Mouse (Mus musculus) heart, embryonic 15.5 days (tissue): ENCODE measurements at regions not wholly inside any gene's neighbourhood (a gene's known extent, or its start where the extent isn't known, plus 50 kb on each side); places are given as distances from the start of the nearest gene placed in this dataset.

Experiments used
- ATAC-seq: fragments of 200-750 bp; cut with Nextera tagmentation; replicated peaks from 2 replicates; pipeline ENCODE4 v1.8.0; 2017; ENCODE audit warnings: low read depth, moderate TSS enrichment; ENCODE audit not compliant: insufficient number of reproducible peaks, insufficient read depth, low FRiP score
- H3K27ac ChIP-seq: fragments of 300-500 bp; sonication (generic); 2 replicates; pipeline ENCODE4 v1.5.1; 2015; ENCODE audit warnings: mild to moderate bottlenecking, inconsistent platforms
- H3K27me3 ChIP-seq: fragments of 300-500 bp; sonication (generic); 2 replicates; pipeline ENCODE4 v1.6.1; 2015; ENCODE audit warnings: inconsistent platforms
- H3K36me3 ChIP-seq: fragments of 300-500 bp; sonication (generic); 2 replicates; pipeline ENCODE4 v1.6.1; 2015; ENCODE audit warnings: mild to moderate bottlenecking, inconsistent platforms
- H3K4me1 ChIP-seq: fragments of 300-500 bp; sonication (generic); replicated peaks from 2 replicates; pipeline ENCODE4 v1.6.1; 2015; ENCODE audit warnings: inconsistent platforms
- H3K4me2 ChIP-seq: fragments of 300-500 bp; sonication (generic); 2 replicates; pipeline ENCODE4 v1.6.1; 2015; ENCODE audit warnings: inconsistent platforms, mild to moderate bottlenecking, moderate library complexity
- H3K4me3 ChIP-seq: fragments of 300-500 bp; sonication (generic); 2 replicates; pipeline ENCODE4 v1.5.1; 2015; ENCODE audit warnings: mild to moderate bottlenecking, inconsistent platforms
- H3K9ac ChIP-seq: fragments of 300-500 bp; sonication (generic); 2 replicates; pipeline ENCODE4 v1.6.1; 2015; ENCODE audit warnings: mild to moderate bottlenecking, inconsistent platforms
- H3K9me3 ChIP-seq: fragments of 300-500 bp; sonication (generic); replicated peaks from 2 replicates; pipeline ENCODE4 v1.6.1; 2016; ENCODE audit warnings: inconsistent platforms
- WGBS: fragments of 180-500 bp; shearing (Covaris S2); methylation state at CpG from one replicate; pipeline ENCODE4 v1.1.7; 2015; ENCODE audit warnings: mixed read lengths; 5-methylcytosine and 5-hydroxymethylcytosine counted together

DNA sequence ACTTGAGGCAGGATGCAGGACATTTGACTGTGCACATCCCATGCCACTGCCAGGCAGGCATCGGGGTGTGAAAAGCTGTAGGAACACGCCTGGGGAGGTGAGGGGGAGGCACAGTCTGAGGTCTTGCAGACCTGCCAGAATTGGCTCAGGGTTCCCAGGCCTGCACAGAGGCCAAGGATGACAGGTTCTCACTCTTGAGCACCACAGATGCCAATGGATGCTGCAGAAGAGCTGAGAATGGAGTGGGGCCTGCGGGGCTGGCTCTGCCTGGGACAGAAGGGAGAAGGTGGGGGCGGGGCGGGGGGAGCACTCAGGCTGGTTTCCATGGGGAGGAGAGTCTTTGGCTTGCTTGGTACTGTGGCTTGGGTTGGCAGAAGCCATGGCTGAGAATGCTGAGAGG lies 469.2 kb upstream of the Syt1 start:
- ATAC-seq: no peak
- WGBS: 57% methylated on average over 5 of the region's 5 CpGs
- H3K27me3 ChIP-seq: no peaks in the 10 kb centered on the region

DNA sequence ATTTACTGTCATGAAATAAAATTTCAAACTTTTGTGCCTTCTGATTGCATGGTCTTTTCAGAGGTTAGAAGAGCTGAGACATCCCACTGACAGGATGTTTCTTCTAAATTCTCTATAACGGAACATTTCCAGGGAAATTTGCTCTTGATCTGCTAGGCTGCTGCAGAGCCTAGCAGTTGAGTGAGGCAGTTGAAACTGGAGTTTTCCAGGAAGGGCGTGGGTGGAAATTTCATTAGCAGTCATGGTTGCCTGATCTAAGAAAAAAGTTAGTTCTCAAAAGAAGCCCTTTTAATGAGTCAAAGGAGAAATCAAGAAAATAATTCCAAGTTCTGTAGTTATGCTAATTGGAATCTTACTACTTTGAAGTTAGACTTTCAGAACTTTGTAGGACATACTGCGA lies 455.7 kb upstream of the Syt1 start:
- 77% methylated on average over 3 of the region's 3 CpGs for WGBS
- H3K9ac ChIP-seq: no peak overlapping the region
- H3K9me3 ChIP-seq: no peaks in the 10 kb centered on the region
- no peak for ATAC-seq
- no peaks in the 10 kb centered on the region for H3K36me3 ChIP-seq
- H3K4me1 ChIP-seq: no peaks in the 10 kb centered on the region
- H3K4me3 ChIP-seq: no peak overlapping the region
- H3K4me2 ChIP-seq: no peak overlapping the region
- H3K27ac ChIP-seq: no peak overlapping the region
- H3K27me3 ChIP-seq: no peaks in the 10 kb centered on the region

More for the DNA sequence above, 469.2 kb upstream of the Syt1 start:
- H3K4me3 ChIP-seq: no peak overlapping the region
- H3K4me1 ChIP-seq: no peaks in the 10 kb centered on the region
- no peaks in the 10 kb centered on the region for H3K9me3 ChIP-seq
- no peak overlapping the region for H3K9ac ChIP-seq
- no peak overlapping the region for H3K4me2 ChIP-seq
- no peak overlapping the region for H3K27ac ChIP-seq
- H3K36me3 ChIP-seq: no peaks in the 10 kb centered on the region

GRCm38 (mm10) chr10:109431112-109431511 lies 420.3 kb upstream of the Syt1 start:
- Histone ChIP-seq H3K27ac (no peak overlapping the region), H3K36me3 (no peaks in the 10 kb centered on the region), H3K4me2 (no peak overlapping the region), H3K27me3 (no peaks in the 10 kb centered on the region), H3K4me3 (no peak overlapping the region), H3K9ac (no peak overlapping the region), H3K4me1 (no peaks in the 10 kb centered on the region), H3K9me3 (no peaks in the 10 kb centered on the region)
- no peak for ATAC-seq
- 62% methylated on average over 4 of the region's 4 CpGs for WGBS

DNA sequence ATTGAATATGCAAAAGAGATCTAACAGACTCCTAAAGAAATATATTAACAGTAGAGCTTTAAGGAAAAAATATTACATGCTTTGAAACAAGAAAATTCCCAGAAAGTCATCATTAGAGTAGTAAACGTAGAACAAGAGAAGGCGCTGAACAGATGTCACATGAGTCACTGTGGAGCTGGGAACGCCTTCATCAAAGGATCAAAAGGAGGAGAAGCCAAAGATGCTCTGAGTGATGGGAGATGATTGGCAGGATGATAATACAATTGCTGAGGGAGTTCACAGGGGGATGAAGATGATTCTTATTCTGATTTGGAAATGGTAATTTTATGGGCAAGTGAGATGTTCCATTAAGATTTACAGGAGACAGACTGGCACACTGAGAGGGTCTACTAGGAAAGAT lies 417.1 kb upstream of the Syt1 start:
- WGBS: 88% methylated on average over 3 of the region's 3 CpGs
- H3K27ac ChIP-seq: no peak overlapping the region
- ATAC-seq: no peak
- no peak overlapping the region for H3K4me2 ChIP-seq
- H3K4me3 ChIP-seq: no peak overlapping the region
- no peaks in the 10 kb centered on the region for H3K36me3 ChIP-seq
- H3K9me3 ChIP-seq: no peaks in the 10 kb centered on the region
- H3K27me3 ChIP-seq: no peaks in the 10 kb centered on the region
- H3K9ac ChIP-seq: no peak overlapping the region
- H3K4me1 ChIP-seq: no peaks in the 10 kb centered on the region

DNA sequence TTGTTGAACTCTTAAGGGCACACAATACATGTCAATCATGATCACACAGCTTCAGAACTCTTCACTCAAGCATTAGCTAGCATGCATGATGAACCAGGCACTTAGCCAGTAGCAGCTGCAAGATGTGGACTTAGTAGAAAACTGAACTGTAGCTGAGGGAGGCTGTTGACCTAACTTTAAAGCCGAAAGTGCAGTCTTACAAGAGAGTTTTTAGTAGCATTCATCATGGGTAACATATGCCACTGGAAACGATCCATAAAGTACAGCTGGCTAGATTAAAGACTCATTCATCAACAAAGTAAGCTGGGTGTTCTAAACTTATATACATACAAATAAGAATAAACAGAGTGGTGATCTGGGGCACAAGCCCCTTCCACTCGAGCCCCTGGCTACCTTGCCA lies 396.2 kb upstream of the Syt1 start:
- no peaks in the 10 kb centered on the region for H3K27me3 ChIP-seq
- H3K4me2 ChIP-seq: no peak overlapping the region
- no peak overlapping the region for H3K4me3 ChIP-seq
- H3K27ac ChIP-seq: no peak overlapping the region
- H3K9ac ChIP-seq: no peak overlapping the region
- no peaks in the 10 kb centered on the region for H3K36me3 ChIP-seq
- ATAC-seq: no peak
- no peaks in the 10 kb centered on the region for H3K4me1 ChIP-seq
- no peaks in the 10 kb centered on the region for H3K9me3 ChIP-seq
- WGBS: 59% methylated on average over 3 of the region's 3 CpGs

DNA sequence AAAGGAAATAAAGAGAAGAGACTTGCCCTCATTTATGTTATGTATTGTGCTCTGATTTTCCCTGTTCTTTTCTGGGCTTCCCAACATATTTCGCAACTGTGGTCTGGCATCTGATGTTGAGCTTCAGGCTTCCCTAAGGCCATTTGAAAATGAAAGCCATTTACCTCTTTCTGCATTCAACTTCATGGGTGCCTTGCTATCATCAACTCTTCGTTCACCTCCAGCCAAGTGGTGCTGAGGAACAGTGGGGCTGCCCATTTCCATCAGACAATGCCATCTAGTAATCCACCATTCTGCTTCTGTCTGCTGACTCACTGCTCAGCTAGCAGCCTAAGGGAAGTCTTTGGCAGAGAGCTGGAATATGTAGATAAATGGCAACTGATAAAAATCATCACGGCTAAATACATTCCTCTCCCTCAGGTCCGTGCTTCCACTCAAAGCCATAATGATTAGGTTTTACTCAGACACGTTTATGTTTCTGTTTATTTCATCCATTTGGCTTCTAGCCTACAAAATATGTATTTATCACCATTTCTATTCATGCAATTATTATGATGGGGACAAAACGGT lies 394.4 kb upstream of the Syt1 start:
- Histone ChIP-seq H3K27me3 (no peaks in the 10 kb centered on the region), H3K4me1 (no peaks in the 10 kb centered on the region), H3K4me2 (no peak overlapping the region), H3K9me3 (no peaks in the 10 kb centered on the region), H3K4me3 (no peak overlapping the region), H3K36me3 (no peaks in the 10 kb centered on the region), H3K27ac (no peak overlapping the region), H3K9ac (no peak overlapping the region)
- no peak for ATAC-seq
- 70% methylated on average over 6 of the region's 6 CpGs for WGBS

GRCm38 (mm10) chr10:109383758-109384157 lies 373.0 kb upstream of the Syt1 start:
- Histone ChIP-seq H3K9me3 (no peaks in the 10 kb centered on the region), H3K4me1 (no peaks in the 10 kb centered on the region), H3K36me3 (no peaks in the 10 kb centered on the region), H3K27me3 (no peaks in the 10 kb centered on the region), H3K4me2 (no peak overlapping the region), H3K27ac (no peak overlapping the region), H3K4me3 (no peak overlapping the region), H3K9ac (no peak overlapping the region)
- 48% methylated on average over 4 of the region's 4 CpGs for WGBS
- ATAC-seq: no peak

GRCm38 (mm10) chr10:109378846-109379245 lies 368.1 kb upstream of the Syt1 start:
- Histone ChIP-seq H3K27me3 (no peaks in the 10 kb centered on the region), H3K4me3 (no peak overlapping the region), H3K9ac (no peak overlapping the region), H3K9me3 (no peaks in the 10 kb centered on the region), H3K4me1 (no peaks in the 10 kb centered on the region), H3K36me3 (no peaks in the 10 kb centered on the region), H3K4me2 (no peak overlapping the region), H3K27ac (no peak overlapping the region)
- no peak for ATAC-seq
- WGBS: 75% methylated on average over 4 of the region's 4 CpGs

- ATAC-seq: no peak
- no peaks in the 10 kb centered on the region for H3K9me3 ChIP-seq
- no peak overlapping the region for H3K9ac ChIP-seq
- no peaks in the 10 kb centered on the region for H3K36me3 ChIP-seq
- no peaks in the 10 kb centered on the region for H3K4me1 ChIP-seq
- no peak overlapping the region for H3K27ac ChIP-seq
- WGBS: 50% methylated on average over 1 of the region's 1 CpGs
- no peak overlapping the region for H3K4me2 ChIP-seq
- no peak overlapping the region for H3K4me3 ChIP-seq
- no peaks in the 10 kb centered on the region for H3K27me3 ChIP-seq
Measured at GRCm38 (mm10) chr10:109360161-109360560, 349.4 kb upstream of the Syt1 start.

GRCm38 (mm10) chr10:109358812-109359211 lies 348.0 kb upstream of the Syt1 start:
- WGBS: 59% methylated on average over 6 of the region's 6 CpGs
- Histone ChIP-seq H3K27me3 (no peaks in the 10 kb centered on the region), H3K9ac (no peak overlapping the region), H3K27ac (no peak overlapping the region), H3K4me3 (no peak overlapping the region), H3K9me3 (no peaks in the 10 kb centered on the region), H3K4me1 (no peaks in the 10 kb centered on the region), H3K4me2 (no peak overlapping the region), H3K36me3 (no peaks in the 10 kb centered on the region)
- no peak for ATAC-seq

GRCm38 (mm10) chr10:109332846-109333386 lies 322.1 kb upstream of the Syt1 start:
- 72% methylated on average over 7 of the region's 7 CpGs for WGBS
- Histone ChIP-seq H3K4me1 (no peaks in the 10 kb centered on the region), H3K27me3 (no peaks in the 10 kb centered on the region), H3K4me3 (no peak overlapping the region), H3K27ac (no peak overlapping the region), H3K9me3 (no peaks in the 10 kb centered on the region), H3K4me2 (no peak overlapping the region), H3K36me3 (no peaks in the 10 kb centered on the region), H3K9ac (no peak overlapping the region)
- no peak for ATAC-seq

GRCm38 (mm10) chr10:109309286-109309685 lies 298.5 kb upstream of the Syt1 start:
- no peak overlapping the region for H3K4me2 ChIP-seq
- H3K9ac ChIP-seq: no peak overlapping the region
- H3K27me3 ChIP-seq: no peaks in the 10 kb centered on the region
- no peaks in the 10 kb centered on the region for H3K4me1 ChIP-seq
- no peaks in the 10 kb centered on the region for H3K9me3 ChIP-seq
- WGBS: 72% methylated on average over 6 of the region's 6 CpGs
- no peak overlapping the region for H3K4me3 ChIP-seq
- ATAC-seq: no peak
- H3K36me3 ChIP-seq: no peaks in the 10 kb centered on the region
- no peak overlapping the region for H3K27ac ChIP-seq
